Mouse (Mus musculus) lung, postnatal 0 days (tissue): ENCODE data around the gene Olfml3.

Source experiments
- CTCF ChIP-seq: IDR thresholded peaks from 2 replicates; pipeline ENCODE4 v1.5.1; 2016; ENCODE audit warnings: antibody characterized with exemption, mild to moderate bottlenecking
- EP300 ChIP-seq: IDR thresholded peaks from 2 replicates; pipeline ENCODE4 v1.6.1; 2016; ENCODE audit warnings: antibody characterized with exemption, mild to moderate bottlenecking, control low read depth

- no peak for TF ChIP-seq CTCF
- no peak for TF ChIP-seq EP300
Observed at GRCm38 (mm10) chr3:103772846-103773245, 35.0 kb upstream of the Olfml3 start.
